Mouse (Mus musculus) gastrocnemius, postnatal 14 days (tissue): ENCODE data around the gene Ndufv3. TPM values are rescaled to one million over a fixed set of nuclear protein-coding genes. Genes with fewer than 3 reads are reported as not detected.
A peak's percentile ranks its signal among the peaks of the same experiment; 100 is the strongest.

Source experiments
- DNase-seq: peaks from one replicate; pipeline ENCODE4 v3.0.0; 2021; ENCODE audit warnings: mixed read lengths
- intact Hi-C: fragments of 180-260 bp; cut with DNase I; formaldehyde crosslinking; loops from one replicate; pipeline ENCODE4 v1.15.1; 2025; ENCODE audit warnings: low total_unique reads
- long read RNA-seq, 2 experiments: library from polyadenylated mRNA; stranded (forward); transcript quantifications; one replicate each; pipeline ENCODE4 v2.0.0; 2021
- total RNA-seq, 2 experiments: library from RNA; stranded (reverse); gene quantifications; 2 replicates each; pipeline ENCODE4 v1.2.3; 2021

The Ndufv3 gene
- 100 to 1,000 TPM; 423 to 456 TPM for total RNA-seq
- long read RNA-seq, experiment 1, transcript Ndufv3-201 (4 exons, 1,582 nt), result minor isoform, 28 of 308 reads
- long read RNA-seq, experiment 1, transcript Ndufv3-202 (3 exons, 493 nt), result major isoform, 275 of 308 reads
- long read RNA-seq, experiment 1, partial matches to known transcripts, result 2 of 308 reads
- long read RNA-seq, experiment 1, other reads (novel, unspliced or antisense), result 3 of 308 reads
- long read RNA-seq, experiment 2, transcript Ndufv3-202 (3 exons, 493 nt), result major isoform, 348 of 389 reads
- long read RNA-seq, experiment 2, transcript Ndufv3-201 (4 exons, 1,582 nt), result minor isoform, 34 of 389 reads
- long read RNA-seq, experiment 2, partial matches to known transcripts, result 3 of 389 reads
- long read RNA-seq, experiment 2, other reads (novel, unspliced or antisense), result 3 of 389 reads

DNA sequence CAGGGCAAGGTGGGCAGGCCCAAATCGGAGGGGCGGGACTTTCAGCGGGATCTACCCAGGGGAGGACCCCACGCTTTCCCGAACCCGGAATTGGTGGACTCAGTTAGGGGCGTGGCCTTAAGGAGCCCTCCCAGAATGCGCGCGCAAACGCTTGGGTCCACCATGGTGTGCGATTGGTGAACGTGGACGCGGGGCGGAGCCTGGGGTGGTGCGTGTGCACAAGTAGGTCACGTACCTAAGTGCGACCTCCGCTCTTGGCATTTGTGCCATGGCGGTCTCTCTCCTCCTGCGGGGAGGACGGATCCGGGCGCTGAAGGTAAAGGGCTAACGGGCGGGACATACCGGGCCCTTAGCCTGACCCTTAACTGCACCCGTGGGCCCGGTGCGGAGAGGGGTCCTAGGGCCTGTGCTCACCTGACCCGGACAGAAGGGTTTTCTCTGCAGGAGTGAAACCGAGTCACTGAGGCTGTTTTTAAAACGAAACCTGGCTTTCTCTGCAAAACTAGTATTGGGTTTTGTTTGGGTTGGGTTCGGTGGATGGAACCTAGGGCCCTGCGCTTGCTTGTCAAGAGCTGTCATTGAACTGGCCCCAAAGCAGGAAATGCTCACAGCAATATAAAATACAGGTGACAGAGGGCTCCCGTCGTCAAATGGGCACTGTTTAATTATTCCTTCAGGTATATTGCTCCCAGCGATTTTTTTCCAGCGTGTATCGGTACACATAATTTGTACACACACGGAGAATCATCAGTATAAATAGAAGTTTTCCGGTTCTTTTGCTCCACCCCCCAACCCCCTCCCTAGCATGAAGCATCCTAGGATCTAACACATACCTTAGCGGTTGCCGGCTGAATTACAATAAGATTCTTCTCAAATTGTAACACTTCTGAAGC is at the start of gene Ndufv3, which contains the start of gene Wdr4:
TSS of gene Ndufv3 (plus strand) at position 170 of the 893 bp plus-strand sequence.
TSS of gene Wdr4 (minus strand) at position 35 of the 893 bp plus-strand sequence.
- intact Hi-C loops, result loop anchor here (5.0 kb wide), 1 partner anchor 137 kb away; the partner anchor contains the start of gene U2af1
- peak; percentile 99 for DNase-seq

DNA sequence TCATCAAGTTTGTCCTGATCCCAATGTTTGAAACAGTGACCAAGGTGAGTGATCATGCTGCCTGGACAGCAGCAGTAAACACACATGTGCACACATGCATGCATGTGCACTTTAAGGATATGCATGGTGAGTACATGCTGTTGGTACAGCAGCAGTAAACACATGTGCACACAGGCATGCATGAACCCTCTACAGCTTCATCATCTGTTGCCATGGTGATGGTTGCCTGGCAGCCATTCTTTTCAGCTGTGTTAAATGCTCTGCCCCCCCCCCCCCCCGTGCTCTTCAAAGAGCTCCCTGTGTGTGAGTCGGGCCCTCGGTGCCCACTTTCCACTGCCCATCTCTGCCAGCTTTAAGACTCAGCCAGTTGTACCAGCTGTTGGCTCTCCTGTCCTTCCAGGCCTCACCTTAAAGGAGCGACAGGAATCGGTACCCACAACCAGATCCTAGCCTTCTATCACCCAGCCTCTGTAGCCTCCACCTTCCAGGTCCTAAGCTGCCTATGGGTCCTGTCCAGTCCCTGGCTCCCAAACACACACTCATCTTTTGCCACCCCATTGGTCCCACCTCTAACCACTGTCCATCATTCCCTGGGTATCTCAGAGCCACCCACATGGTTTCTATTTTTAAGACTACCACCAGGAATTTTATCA is 49.0 kb upstream of the Ndufv3 start:
- no peak for DNase-seq
- intact Hi-C loops, result no loop called here

DNA sequence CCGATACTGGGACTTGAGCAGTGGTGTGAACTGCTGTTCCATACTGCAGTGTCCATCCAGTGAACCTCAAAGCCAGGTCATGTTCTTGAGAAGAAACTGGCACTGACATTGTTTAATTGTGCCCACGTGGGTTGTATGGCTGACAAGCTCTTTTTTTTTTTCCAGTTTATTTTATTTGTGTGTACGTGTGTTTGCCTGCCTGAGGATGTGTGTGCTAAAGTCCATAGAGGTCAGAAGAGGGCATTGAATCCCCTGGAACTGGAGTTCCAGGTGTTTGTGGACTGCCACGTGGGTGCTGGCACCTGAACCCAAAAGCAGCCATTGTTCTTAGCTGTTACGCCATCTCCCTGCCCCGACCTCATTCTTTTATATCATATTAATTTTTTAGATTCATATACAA is 45.5 kb upstream of the Ndufv3 start:
- DNase-seq, result no peak
- intact Hi-C loops, result no loop called here

DNA sequence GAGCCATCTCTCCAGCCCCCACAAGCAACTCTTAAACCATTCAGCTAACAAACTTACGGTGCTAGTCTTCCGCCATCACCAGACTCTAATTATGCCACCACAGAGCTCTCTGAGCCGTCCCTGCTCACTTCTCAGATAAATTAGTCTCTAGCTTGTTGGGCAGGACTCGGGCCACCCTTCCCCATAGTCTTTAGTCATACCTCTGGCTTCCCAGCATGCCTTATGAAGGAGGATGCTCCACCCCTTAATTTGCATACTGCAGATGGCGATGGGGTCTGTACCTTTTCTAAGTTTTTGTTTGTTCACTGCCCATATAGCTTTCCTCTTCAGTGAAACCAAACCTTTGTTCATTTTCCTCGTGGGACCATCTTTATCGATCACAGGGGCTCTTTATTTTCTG is 41.3 kb upstream of the Ndufv3 start:
- no peak for DNase-seq
- intact Hi-C loops, result no loop called here

DNA sequence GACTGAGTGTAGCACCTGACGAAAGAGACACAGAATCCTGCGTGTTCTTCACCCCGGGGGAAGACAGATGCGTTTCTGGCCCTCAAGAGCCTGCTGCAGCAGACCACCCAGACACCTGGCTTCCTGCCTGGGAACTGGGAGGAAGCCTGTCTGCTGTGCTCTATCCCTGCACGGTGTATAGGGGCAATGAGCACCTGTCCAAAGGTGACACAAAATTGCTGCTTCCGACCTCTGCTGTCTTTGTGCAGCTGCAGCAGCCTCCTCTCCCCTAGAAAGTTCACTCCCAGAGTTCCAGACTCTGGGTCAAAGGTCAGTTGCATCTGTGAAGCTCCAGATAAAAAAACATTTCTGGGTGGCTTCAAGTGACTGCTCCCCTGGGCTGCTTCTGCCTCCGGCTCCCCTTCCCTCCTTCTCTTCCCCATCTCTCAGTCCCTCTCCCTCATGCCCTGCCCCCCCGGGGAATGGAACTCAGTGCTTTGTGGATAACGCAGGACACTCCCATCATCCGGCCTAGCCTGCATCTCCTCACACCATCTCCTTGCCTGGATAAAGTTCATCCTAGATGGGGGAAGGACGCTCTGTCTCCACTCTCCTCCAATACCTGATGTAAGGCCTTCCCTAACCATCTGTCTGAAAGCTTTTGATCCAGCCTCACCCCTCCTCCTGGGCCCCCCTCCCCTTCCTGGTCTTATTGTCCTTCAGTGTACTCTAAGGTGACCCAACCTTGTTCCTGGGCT is 40.6 kb upstream of the Ndufv3 start:
- intact Hi-C loops, result no loop called here
- no peak for DNase-seq

DNA sequence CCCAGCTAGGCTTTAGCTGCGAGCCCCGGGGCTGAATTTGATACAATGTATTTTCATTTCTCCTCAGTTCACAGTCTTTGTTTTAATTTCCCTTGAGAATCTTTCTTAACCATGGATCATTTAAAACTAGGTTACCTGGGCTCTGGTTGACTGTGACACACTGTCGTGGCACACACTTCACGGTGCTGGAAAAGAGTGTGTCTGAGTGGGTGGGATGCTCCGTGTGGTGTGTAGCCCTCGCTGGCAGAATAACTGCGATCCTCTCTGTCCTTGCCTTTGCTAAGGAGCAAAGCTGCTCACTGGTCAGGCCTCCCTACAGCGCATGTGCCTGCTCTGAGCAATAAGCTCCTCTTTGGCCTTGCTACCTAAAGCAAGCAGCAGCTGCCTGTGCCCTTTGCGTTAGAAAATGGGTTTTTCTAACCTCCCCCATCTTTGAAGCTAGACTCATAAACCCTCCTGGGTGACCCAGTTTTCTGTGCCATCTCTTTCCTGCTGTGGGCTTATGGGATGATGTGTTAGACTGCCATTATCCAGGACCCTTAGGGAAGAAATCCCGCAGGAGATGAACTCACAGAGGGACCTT is 33.2 kb upstream of the Ndufv3 start:
- no peak for DNase-seq
- intact Hi-C loops, result no loop called here

DNA sequence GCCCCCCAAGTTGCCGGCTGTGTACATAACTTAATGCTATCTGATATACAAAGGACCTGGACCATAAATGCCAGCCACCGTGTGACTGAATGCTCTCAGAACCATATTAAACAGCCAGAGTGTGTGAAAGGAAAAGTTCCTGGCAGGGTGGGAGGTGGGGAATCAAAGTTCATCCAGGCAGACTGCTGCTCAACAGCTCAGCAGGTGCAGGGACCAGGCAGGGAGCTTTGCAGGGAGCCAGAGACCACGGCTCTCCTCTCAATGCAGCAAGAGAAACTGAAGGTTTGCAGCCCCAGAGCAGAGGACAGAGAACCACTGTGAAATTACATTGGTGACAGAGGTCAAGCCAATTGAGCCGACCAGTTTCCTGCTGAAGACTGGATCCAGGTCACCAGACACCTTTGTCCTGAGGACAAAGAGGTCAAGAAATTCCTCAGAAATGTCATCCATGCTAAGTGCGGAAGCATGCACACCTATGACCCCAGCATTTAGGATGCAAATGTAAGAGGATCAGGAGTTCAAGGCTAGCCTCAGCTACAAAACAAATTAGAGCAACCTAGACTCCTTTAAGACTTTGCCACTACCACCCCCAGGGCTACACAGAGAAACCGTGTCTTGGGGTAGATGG is 32.4 kb upstream of the Ndufv3 start:
- intact Hi-C loops, result no loop called here

DNA sequence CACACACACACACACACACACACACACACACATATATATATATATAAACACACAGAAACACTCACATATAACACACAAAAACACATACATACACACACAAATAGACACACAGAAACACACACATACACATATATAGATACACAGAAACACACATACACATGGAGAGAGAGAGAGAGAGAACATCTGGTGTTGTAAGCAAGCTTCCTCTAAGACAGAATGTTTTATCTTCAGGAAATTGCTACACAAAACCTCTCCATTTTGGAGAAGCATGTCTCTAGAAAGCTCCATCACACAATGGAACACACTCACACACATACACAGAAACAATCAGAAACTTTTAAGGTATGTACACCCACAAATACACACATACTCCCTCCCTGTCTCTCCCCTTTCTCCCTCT is 28.6 kb upstream of the Ndufv3 start:
- intact Hi-C loops, result loop anchor here (2.0 to 10.0 kb wide), 3 partner anchors 31 to 227 kb away; no protein-coding TSS in a partner anchor
- no peak for DNase-seq

More for the DNA sequence above, 32.4 kb upstream of the Ndufv3 start:
- DNase-seq, result no peak

DNA sequence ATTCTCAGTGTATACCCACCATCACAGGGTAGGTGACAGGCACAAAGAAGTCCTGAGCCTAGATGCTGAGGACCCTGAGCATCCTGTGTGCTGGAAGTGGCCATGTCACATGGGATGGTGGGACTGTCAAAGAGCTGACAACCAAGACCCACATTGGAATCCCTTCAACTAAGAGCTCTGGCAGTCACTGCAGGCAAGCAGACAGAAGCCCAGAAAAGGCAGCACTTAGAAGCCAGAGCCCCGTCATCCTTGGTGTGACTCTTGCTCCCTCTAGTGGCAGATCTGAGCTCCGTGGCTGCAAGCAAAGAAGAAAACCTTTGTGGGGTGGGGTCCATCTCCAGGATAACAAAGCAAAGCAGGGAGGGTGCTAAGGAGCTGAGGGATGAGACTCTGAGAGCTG is 27.5 kb upstream of the Ndufv3 start:
- peak; percentile 77 for DNase-seq
- intact Hi-C loops, result loop anchor here (2.0 to 10.0 kb wide), 3 partner anchors 116 to 228 kb away; no protein-coding TSS in a partner anchor

DNA sequence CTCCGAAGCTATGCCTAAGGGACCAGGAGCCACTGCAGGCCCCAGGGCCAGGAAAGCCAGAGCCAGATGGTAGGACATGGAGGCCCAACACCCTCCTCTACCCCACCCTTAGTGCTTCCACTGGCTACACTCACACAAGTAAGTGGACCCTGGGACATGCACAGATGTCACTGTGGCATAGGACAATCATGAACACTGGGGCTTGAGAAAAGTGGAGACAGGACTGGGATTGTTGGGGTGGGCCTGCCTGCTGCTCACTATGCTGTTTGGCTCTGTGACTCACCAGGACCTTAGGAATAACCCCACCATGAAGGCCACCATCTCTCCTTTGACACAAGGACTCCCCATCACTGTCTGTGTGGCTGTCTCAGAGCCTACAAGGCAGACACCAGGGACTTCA is 24.9 kb upstream of the Ndufv3 start:
- intact Hi-C loops, result loop anchor here (5.0 to 10.0 kb wide), 2 partner anchors 168 to 230 kb away; no protein-coding TSS in a partner anchor
- no peak for DNase-seq

DNA sequence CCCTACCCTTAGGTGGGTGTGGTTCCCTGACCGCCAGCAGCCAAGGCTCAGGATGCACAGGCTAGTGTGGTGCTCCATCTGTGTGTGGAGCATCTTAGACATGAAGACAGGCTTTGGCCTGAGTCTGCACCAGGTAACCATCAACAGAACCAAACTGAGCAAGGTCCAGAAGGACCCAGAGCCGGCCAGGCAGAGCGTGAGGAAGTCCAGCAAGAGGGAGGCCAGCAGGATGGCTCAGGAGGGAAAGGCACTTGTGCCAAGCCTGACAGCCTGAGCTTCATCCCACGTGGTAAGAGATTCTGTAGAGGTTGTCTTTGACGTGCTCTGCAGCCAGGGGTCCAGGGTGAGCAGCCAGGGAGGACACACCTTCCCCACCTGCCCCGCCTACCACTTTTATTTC is 22.2 kb upstream of the Ndufv3 start:
- intact Hi-C loops, result loop anchor here (10.0 kb wide), 1 partner anchor 233 kb away; no protein-coding TSS in a partner anchor
- no peak for DNase-seq

DNA sequence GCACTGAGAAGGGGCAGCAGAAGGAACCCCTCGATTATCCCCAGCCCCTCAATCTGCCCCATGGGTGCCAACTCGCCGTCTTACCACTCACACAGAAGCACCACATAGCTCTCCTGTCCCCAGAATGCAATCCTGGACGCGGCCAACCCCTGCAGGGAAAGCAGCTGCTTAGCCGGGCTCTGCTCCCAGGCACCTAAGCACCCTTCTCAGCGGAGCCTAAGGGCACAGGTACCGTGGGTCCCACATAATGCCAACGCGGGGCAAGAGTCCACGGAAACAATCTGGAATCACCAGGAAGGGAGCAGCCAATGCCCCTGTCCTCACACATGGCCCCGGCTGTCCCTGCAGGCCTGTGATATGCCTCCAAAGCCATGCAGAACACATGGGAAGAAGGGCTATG is 20.2 kb upstream of the Ndufv3 start:
- no peak for DNase-seq
- intact Hi-C loops, result loop anchor here (10.0 kb wide), 1 partner anchor 235 kb away; no protein-coding TSS in a partner anchor

DNA sequence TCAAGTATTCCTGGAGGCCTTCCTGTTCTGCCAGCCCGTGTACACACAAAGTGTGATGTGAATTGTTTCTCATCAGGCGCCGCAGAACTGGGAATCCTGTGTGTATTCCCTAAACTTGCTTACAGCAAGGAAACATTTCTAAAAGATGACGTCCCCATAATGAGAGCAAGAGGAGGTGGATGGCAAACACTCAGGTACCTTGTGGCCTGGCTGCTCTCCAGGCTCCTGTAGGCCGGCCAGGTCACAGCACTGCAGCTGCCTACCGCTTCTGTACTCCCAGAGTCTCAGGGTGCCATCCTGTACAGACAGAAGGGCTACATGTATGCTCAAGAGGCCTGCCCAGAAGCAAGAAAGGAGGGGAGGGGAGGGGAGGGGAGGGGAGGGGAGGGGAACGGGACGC is 19.5 kb upstream of the Ndufv3 start:
- intact Hi-C loops, result no loop called here
- no peak for DNase-seq

DNA sequence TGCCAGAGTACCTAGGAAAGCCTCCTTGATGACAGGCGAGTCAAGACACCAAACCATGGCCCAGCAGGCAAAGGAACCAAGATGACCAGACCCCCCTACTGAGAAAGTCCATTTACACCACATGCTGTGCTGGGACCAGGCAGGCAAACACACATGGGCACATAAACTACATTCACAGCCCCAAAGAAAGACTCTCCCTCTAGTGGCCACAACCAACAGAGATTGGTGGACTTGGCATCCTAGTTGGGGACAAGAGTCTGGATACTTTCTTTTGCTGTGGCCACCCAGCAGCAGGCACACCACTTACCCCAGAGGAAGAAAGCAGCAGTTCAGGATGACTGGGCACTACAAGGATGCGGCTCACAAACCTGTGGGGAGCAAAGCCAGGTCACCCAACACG is 19.0 kb upstream of the Ndufv3 start:
- DNase-seq, result no peak
- intact Hi-C loops, result no loop called here

DNA sequence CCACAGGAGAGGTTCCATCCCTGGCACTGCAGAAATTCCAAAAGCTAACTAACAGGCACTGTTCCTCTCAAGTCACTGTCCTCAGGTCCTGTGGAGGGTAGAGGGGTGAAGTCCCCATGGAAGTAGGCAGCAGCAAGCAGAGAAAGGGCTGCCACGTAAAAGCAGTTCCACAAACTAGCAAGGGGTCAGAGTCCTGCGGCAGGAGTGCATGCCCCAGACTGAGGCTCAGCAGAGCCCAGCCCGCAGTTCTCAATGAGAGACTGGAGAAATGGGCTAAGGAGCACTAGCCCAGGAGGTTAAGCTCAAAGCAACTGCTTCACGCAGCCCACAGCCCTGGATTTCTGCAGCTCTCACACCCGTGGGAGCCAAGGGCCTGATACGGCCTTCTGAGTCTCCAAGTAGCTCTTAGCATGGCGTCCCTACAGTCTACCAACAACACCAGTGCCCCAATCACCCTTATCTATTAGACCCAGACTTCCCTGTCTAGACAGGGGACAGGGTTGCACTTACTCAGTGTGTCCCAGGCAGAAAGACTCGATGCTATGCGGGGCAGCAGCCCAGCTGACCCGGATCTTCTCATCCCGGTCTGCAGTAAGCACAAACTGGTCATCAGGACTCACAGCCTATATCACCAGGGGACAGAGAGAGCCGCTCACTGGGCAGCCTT is 17.5 kb upstream of the Ndufv3 start:
- no peak for DNase-seq
- intact Hi-C loops, result no loop called here

DNA sequence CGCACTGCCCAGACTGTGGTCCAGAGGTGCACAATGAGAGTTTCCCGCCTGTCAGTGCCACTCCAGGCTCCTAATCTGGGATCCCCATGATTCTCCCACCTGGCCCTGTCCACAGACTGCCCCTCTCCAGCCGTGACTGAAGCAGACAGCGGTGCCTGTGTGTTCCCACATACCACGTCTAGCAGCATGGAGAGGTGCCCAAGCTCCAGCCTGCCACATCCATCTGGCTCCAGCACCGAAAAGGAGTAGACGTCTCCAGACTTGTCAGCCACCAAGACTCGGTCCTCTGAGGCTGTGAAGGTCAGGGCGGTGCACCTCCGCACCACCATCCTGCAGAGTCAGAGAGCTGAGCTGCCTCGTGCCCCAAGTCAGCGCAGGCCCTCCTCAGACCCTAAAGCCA is 16.6 kb upstream of the Ndufv3 start:
- no peak for DNase-seq
- intact Hi-C loops, result no loop called here

DNA sequence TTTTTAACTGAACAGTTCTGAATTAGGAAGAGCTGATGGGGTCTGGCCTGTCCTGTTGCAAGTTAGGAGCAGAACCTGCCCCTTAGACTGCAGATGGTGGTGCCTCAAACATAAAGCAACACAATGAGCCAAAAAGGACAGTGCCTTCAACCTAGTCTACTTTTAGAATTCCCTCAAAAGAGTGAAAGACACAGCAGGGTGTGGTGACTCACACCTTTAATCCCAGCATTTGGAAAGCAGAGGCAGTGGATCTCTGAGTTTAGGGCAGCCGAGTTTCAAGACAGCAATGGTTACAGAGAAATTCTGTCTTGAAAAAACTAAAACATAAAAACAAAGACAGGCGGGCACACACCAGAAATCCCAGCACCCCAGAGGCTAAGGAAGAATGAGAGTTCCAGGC is 16.0 kb upstream of the Ndufv3 start:
- no peak for DNase-seq
- intact Hi-C loops, result no loop called here

DNA sequence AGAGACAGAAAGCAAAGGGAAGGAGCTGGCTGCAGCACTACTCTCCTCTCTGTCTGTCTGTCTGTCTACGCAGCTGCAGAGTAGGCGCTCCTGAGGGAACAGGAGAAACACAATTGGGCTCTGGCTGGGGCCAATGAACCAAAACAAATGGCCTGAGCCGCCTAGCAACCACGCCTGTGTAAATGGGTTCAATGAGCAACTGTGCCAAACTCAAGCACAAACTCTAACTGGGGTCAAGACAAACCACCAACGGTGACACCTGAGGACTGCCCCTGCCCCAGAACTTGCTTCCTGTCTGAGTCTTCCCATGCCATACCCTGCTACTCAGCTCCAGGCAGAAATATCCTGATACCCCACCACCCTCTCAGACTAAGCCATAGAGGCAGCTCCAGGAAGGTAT is 14.9 kb upstream of the Ndufv3 start:
- intact Hi-C loops, result no loop called here
- no peak for DNase-seq
